Mouse (Mus musculus): Measurements from ENCODE around the gene Clasp2. TPM values are rescaled to one million over a fixed set of nuclear protein-coding genes. Genes with fewer than 3 reads are reported as not detected.

Gene Clasp2
- polyA plus RNA-seq, 1 experiment from 2014 or later, result 25.4 TPM

GRCm38 (mm10) chr9:113915789-113916188 lies 174.5 kb downstream of the Clasp2 start:
- no peaks in the 10 kb centered on the region for H3K4me1 ChIP-seq
- H3K9me3 ChIP-seq (replicated peaks), result no peaks in the 10 kb centered on the region
- no peaks in the 10 kb centered on the region for H3K27me3 ChIP-seq
- H3K4me2 ChIP-seq, result no peak overlapping the region
- no peak overlapping the region for H3K4me3 ChIP-seq (replicated peaks)
- no peak overlapping the region for H3K27ac ChIP-seq
- peaks cover 60% of the 10 kb centered on the region for H3K36me3 ChIP-seq
- WGBS, result 93% methylated on average over 5 of the region's 5 CpGs
- H3K9ac ChIP-seq, result no peak overlapping the region
- no peak for ATAC-seq (replicated peaks; ENCODE audit: low FRiP score)

DNA sequence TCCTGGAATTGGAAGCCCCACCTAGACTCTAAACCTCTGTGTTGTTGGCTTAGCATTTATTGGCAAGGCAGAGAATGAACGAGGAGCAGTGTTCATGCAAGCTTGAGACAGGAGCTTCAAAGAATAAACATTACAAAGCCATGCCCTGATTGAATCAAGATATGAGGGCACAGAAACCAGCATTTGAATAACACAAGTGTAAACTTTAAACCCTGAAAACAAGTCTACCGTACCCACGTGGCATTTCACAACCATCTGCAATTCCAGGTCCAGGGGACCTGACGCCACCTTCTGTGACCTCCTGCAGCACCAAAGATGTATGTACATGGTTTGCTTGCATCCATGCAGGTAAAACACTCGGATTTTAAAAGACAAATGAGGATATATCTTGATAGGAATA lies 181.4 kb downstream of the Clasp2 start:
- no peak for ATAC-seq (replicated peaks; ENCODE audit: low FRiP score)
- H3K27ac ChIP-seq, result no peak overlapping the region
- H3K9me3 ChIP-seq (replicated peaks), result no peaks in the 10 kb centered on the region
- no peak overlapping the region for H3K4me3 ChIP-seq (replicated peaks)
- H3K36me3 ChIP-seq, result peaks cover 27% of the 10 kb centered on the region
- no peak overlapping the region for H3K4me2 ChIP-seq
- no peak overlapping the region for H3K9ac ChIP-seq
- H3K4me1 ChIP-seq, result no peaks in the 10 kb centered on the region
- 94% methylated on average over 5 of the region's 5 CpGs for WGBS
- no peaks in the 10 kb centered on the region for H3K27me3 ChIP-seq

- Histone ChIP-seq H3K4me3 (replicated peaks) (no peak overlapping the region), H3K4me2 (no peak overlapping the region), H3K9me3 (replicated peaks) (no peaks in the 10 kb centered on the region), H3K27ac (no peak overlapping the region), H3K27me3 (no peaks in the 10 kb centered on the region), H3K4me1 (peaks cover under 1% of the 10 kb centered on the region), H3K9ac (no peak overlapping the region), H3K36me3 (peaks cover 21% of the 10 kb centered on the region)
- no peak for ATAC-seq (replicated peaks; ENCODE audit: low FRiP score)
- 86% methylated on average over 5 of the region's 5 CpGs for WGBS
These were observed 183.6 kb downstream of the Clasp2 start for GRCm38 (mm10) chr9:113924883-113925282.

GRCm38 (mm10) chr9:113928591-113928990 lies 187.3 kb downstream of the Clasp2 start:
- Histone ChIP-seq H3K4me2 (no peak overlapping the region), H3K27me3 (no peaks in the 10 kb centered on the region), H3K9me3 (replicated peaks) (no peaks in the 10 kb centered on the region), H3K4me3 (replicated peaks) (no peak overlapping the region), H3K36me3 (peaks cover under 1% of the 10 kb centered on the region; the same call in 1 of the 2 replicates), H3K4me1 (peaks cover 23% of the 10 kb centered on the region), H3K9ac (no peak overlapping the region), H3K27ac (no peak overlapping the region)
- ATAC-seq (replicated peaks; ENCODE audit: low FRiP score), result no peak
- WGBS, result 75% methylated on average over 4 of the region's 4 CpGs

DNA sequence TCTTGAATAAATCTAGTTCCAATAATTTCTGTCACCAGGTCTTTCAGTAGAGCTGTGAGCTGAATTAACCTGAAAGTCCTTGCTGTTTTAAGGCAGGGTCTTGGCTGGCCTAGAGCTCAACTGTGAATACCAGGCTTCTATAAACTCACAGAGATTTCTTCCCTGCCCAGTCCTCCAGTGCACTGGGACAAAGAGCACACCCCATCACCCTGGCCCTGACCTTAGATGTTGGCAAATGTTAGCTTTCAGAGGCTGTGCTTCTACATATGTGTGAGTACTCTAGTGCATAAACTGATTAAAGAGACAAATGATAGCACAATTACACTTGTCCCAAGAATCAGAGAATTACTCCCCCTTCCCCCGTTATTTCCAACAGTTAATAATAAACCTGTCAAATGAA lies 188.4 kb downstream of the Clasp2 start:
- H3K4me1 ChIP-seq, result peaks cover 30% of the 10 kb centered on the region
- no peak overlapping the region for H3K9ac ChIP-seq
- H3K4me2 ChIP-seq, result peak overlapping the region; percentile 67
- ATAC-seq (replicated peaks; ENCODE audit: low FRiP score), result no peak
- 66% methylated on average over 1 of the region's 1 CpGs for WGBS
- peak overlapping the region; percentile 97 for H3K4me3 ChIP-seq (replicated peaks)
- H3K27me3 ChIP-seq, result no peaks in the 10 kb centered on the region
- no peaks in the 10 kb centered on the region for H3K36me3 ChIP-seq
- H3K27ac ChIP-seq, result no peak overlapping the region
- H3K9me3 ChIP-seq (replicated peaks), result no peaks in the 10 kb centered on the region

DNA sequence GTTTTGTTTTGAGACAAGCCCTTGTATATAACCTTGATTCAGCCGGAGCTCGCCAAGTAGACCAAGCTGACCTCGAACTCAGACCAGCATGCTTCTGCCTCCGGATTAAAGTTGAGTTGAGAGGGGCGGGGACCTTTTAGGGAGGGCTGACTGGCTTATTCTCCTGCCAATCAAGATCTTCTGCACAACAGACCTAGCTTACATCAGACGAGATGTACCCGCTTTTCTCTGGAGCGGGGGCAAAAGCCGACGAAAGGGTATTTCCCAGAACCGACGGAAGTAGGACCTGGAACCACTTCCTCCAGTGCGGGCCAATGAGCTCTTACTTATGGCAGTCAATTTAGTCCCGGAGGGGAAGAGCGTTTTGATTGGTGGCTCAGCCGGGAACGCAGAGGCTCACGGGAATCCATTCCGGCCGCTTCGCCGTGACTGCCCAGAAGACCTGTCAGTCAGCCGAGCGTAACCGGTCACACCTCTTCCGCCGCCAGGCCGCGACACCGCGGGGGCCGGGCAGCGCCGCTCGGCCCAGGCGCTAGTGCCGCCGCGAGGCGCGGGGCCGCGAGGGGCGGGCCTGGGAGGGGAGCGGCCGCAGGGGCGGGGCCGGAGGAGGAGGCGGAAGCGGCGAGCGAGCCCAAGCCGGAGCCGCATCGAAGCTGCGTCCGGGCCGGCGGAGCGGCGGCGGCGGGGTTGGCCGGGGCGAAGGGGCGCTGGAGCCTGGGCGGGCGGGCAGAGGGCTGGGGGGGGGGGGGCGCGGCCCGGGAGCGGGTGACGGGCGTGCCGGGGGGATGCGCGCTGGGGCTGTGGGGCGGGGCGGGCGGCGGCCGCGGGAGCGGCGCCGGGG lies 189.5 kb downstream of the Clasp2 start, which contains the start of gene Ubp1:
TSS of gene Ubp1 (plus strand) at position 401 of the 841 bp plus-strand sequence.
- peak; percentile 98 for ATAC-seq (replicated peaks; ENCODE audit: low FRiP score)
- Histone ChIP-seq H3K9me3 (replicated peaks) (no peaks in the 10 kb centered on the region), H3K4me1 (peaks cover 39% of the 10 kb centered on the region), H3K4me2 (peak within 1 kb of the TSS; percentile 74), H3K4me3 (replicated peaks) (peak within 1 kb of the TSS; percentile 97), H3K9ac (peak within 1 kb of the TSS; percentile 91), H3K27ac (peak within 1 kb of the TSS; percentile 93), H3K27me3 (no peaks in the 10 kb centered on the region), H3K36me3 (no peaks in the 10 kb centered on the region)
- WGBS, result under 1% methylated on average over 52 of the region's 86 CpGs

GRCm38 (mm10) chr9:113931375-113932099 lies 190.3 kb downstream of the Clasp2 start:
- under 1% methylated on average over 45 of the region's 91 CpGs for WGBS
- H3K4me1 ChIP-seq, result peaks cover 46% of the 10 kb centered on the region
- no peaks in the 10 kb centered on the region for H3K9me3 ChIP-seq (replicated peaks)
- H3K27me3 ChIP-seq, result no peaks in the 10 kb centered on the region
- peak overlapping the region; percentile 91 for H3K9ac ChIP-seq
- H3K4me3 ChIP-seq (replicated peaks), result peak overlapping the region; percentile 97
- H3K27ac ChIP-seq, result peak overlapping the region; percentile 93
- H3K4me2 ChIP-seq, result peak overlapping the region; percentile 74
- peak; percentile 57 for ATAC-seq (replicated peaks; ENCODE audit: low FRiP score)
- no peaks in the 10 kb centered on the region for H3K36me3 ChIP-seq

- peak overlapping the region; percentile 74 for H3K4me2 ChIP-seq
- peak overlapping the region; percentile 97 for H3K4me3 ChIP-seq (replicated peaks)
- H3K36me3 ChIP-seq, result no peaks in the 10 kb centered on the region
- H3K27ac ChIP-seq, result peak overlapping the region; percentile 93
- H3K4me1 ChIP-seq, result peaks cover 49% of the 10 kb centered on the region
- WGBS, result under 1% methylated on average over 8 of the region's 8 CpGs
- ATAC-seq (replicated peaks; ENCODE audit: low FRiP score), result no peak
- no peaks in the 10 kb centered on the region for H3K9me3 ChIP-seq (replicated peaks)
- peak overlapping the region; percentile 91 for H3K9ac ChIP-seq
- no peaks in the 10 kb centered on the region for H3K27me3 ChIP-seq
These were observed 190.8 kb downstream of the Clasp2 start for GRCm38 (mm10) chr9:113932100-113932470.

- 9% methylated on average over 11 of the region's 11 CpGs for WGBS
- H3K36me3 ChIP-seq, result no peaks in the 10 kb centered on the region
- peak overlapping the region; percentile 91 for H3K9ac ChIP-seq
- peak overlapping the region; percentile 93 for H3K27ac ChIP-seq
- ATAC-seq (replicated peaks; ENCODE audit: low FRiP score), result no peak
- H3K4me3 ChIP-seq (replicated peaks), result peak overlapping the region; percentile 97
- H3K27me3 ChIP-seq, result no peaks in the 10 kb centered on the region
- no peaks in the 10 kb centered on the region for H3K9me3 ChIP-seq (replicated peaks)
- peak overlapping the region; percentile 74 for H3K4me2 ChIP-seq
- H3K4me1 ChIP-seq, result peaks cover 49% of the 10 kb centered on the region
These were observed 191.2 kb downstream of the Clasp2 start for GRCm38 (mm10) chr9:113932501-113932900.

GRCm38 (mm10) chr9:113935638-113936037 lies 194.4 kb downstream of the Clasp2 start:
- H3K27ac ChIP-seq, result peak overlapping the region; percentile 70
- H3K9ac ChIP-seq, result no peak overlapping the region
- no peak overlapping the region for H3K4me3 ChIP-seq (replicated peaks)
- H3K27me3 ChIP-seq, result no peaks in the 10 kb centered on the region
- ATAC-seq (replicated peaks; ENCODE audit: low FRiP score), result no peak
- no peaks in the 10 kb centered on the region for H3K36me3 ChIP-seq
- H3K4me2 ChIP-seq, result 0 out of 2 replicates have a peak overlapping the region, but pooled peaks have one; percentile 17
- H3K9me3 ChIP-seq (replicated peaks), result no peaks in the 10 kb centered on the region
- H3K4me1 ChIP-seq, result peaks cover 45% of the 10 kb centered on the region
- WGBS, result 48% methylated on average over 5 of the region's 5 CpGs

DNA sequence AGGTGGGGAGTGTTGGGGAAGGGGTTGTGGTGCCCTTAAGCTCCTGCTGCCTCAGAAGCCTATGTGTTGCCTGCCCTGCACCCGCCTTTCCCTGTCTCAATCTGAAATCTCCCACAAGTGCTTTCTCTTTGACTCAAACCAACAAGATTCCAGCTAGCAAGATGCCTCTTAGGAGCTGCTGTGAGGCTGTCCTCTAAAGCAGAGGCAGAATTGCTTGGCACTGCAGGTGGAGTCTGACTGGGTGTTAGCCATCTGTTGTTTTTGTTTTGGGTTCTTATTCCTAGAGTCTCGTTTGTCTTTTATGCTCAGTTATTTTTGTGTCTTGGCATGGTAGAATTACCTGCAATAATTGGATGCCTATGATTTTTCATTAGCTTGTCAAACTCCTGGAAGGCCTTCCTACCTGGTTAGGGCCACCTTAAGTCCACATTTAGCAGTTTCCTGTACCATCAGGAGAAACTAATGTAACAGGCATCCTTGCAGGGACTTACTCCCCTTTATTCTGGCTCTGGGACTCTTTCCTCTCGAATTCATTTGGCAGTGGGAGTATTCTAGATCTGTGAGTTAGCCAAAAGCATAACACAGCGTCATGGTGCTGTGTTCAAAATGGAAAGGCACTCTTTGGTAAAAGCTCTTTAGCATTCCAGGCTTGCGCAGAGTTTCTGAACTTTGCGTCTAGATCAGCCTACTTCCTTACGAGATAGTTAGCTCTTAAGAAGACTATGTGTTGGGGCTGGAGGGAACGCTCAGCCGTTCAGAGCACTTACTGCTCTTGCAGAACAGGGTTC lies 198.0 kb downstream of the Clasp2 start:
- Histone ChIP-seq H3K4me3 (replicated peaks) (no peak overlapping the region), H3K9me3 (replicated peaks) (no peaks in the 10 kb centered on the region), H3K27ac (no peak overlapping the region), H3K9ac (no peak overlapping the region), H3K4me1 (peaks cover 27% of the 10 kb centered on the region), H3K4me2 (no peak overlapping the region), H3K27me3 (no peaks in the 10 kb centered on the region), H3K36me3 (no peaks in the 10 kb centered on the region)
- WGBS, result 86% methylated on average over 9 of the region's 9 CpGs
- no peak for ATAC-seq (replicated peaks; ENCODE audit: low FRiP score)
